Mouse (Mus musculus) forebrain, embryonic 11.5 days (tissue): ENCODE results near the gene Ccnc. TPM values are rescaled to one million over a fixed set of nuclear protein-coding genes. Genes with fewer than 3 reads are reported as not detected.

Experiments
- ATAC-seq: fragments of 200-750 bp; cut with Nextera tagmentation; replicated peaks from 2 replicates; pipeline ENCODE4 v1.8.0; 2017; ENCODE audit warnings: moderate TSS enrichment; ENCODE audit not compliant: low FRiP score
- DNase-seq: peaks from one replicate; pipeline ENCODE4 v3.0.0-alpha.2; 2017; ENCODE audit warnings: low spot score
- H3K27ac ChIP-seq: fragments of 300-500 bp; sonication (generic); 2 replicates; pipeline ENCODE4 v1.5.1; 2014; ENCODE audit warnings: low read depth, low read length
- H3K27me3 ChIP-seq: fragments of 300-500 bp; sonication (generic); 2 replicates; pipeline ENCODE4 v1.6.1; 2014; ENCODE audit warnings: mild to moderate bottlenecking, low read length, mixed read lengths; ENCODE audit not compliant: control insufficient read depth, insufficient read depth
- H3K36me3 ChIP-seq: fragments of 300-500 bp; sonication (generic); 2 replicates; pipeline ENCODE4 v1.6.1; 2014; ENCODE audit warnings: mild to moderate bottlenecking, low read length, moderate library complexity, mixed read lengths; ENCODE audit not compliant: control insufficient read depth, insufficient read depth
- H3K4me1 ChIP-seq: fragments of 300-500 bp; sonication (generic); replicated peaks from 2 replicates; pipeline ENCODE4 v1.6.1; 2014; ENCODE audit warnings: low read length, mixed read lengths; ENCODE audit not compliant: control insufficient read depth, insufficient read depth
- H3K4me2 ChIP-seq: fragments of 300-500 bp; sonication (generic); 2 replicates; pipeline ENCODE4 v1.6.1; 2014; ENCODE audit warnings: low read depth, mild to moderate bottlenecking, low read length, moderate library complexity, mixed read lengths; ENCODE audit not compliant: severe bottlenecking
- H3K4me3 ChIP-seq: fragments of 300-500 bp; sonication (generic); 2 replicates; pipeline ENCODE4 v1.5.1; 2014; ENCODE audit warnings: low read depth, low read length
- H3K9ac ChIP-seq: fragments of 300-500 bp; sonication (generic); 2 replicates; pipeline ENCODE4 v1.6.1; 2014; ENCODE audit warnings: low read length
- H3K9me3 ChIP-seq: fragments of 300-500 bp; sonication (generic); 2 replicates; pipeline ENCODE4 v1.6.1; 2016; ENCODE audit warnings: low read length, mixed read lengths; ENCODE audit not compliant: control insufficient read depth
- WGBS: fragments of 180-500 bp; shearing (Covaris S2); extraction: QIAGEN DNeasy Blood & Tissue Kit; methylation state at CpG from one replicate; pipeline ENCODE4 v1.1.7; 2014; 5-methylcytosine and 5-hydroxymethylcytosine counted together
- polyA plus RNA-seq: library from polyadenylated mRNA; unstranded; fragments of >200 nt; fragmentation: Nextera tagmentation; extraction: Ambion mirVana; gene quantifications from 2 replicates; pipeline ENCODE4 v1.2.1, GENCODE M21; 2014

Ccnc gene
- polyA plus RNA-seq: 70.2 and 73.3 TPM in 2 replicates

DNA sequence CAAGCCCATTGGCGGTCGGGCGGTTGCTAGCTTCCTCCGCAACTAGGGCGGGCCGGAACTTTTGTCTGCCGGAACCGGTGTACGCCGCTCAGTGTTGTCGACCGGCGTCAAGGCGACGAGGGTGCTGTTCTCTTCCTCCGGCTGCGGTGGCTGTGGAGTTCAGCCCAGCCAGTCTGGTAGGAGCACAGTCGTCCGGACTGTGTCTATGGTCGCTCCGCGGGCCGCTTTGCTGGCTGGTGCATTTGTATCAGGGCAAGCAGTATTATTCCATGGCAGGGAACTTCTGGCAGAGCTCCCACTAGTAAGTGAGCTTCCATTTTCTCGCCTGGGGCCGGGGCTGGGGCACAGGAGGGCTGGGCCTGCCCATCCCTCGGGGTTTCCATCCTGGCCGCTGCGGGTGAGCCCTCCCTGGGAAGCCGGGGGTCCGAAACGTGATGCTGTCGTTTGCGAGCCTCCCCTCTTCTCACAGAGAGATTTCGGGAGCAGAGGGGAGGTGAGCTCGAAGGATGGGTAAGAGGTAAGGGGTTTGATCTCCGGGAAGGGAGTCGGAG is at the start of gene Ccnc:
Gene Ccnc (plus strand): TSS at position 87 of the 551 bp plus-strand sequence.
- ATAC-seq (peak; percentile 97), DNase-seq (peak; percentile 95)
- H3K9ac ChIP-seq: peak within 1 kb of the TSS; percentile 92
- peak within 1 kb of the TSS; percentile 78 for H3K4me3 ChIP-seq
- peak within 1 kb of the TSS; percentile 76 for H3K27ac ChIP-seq
- no peaks in the 10 kb centered on the region for H3K36me3 ChIP-seq
- peak within 1 kb of the TSS; percentile 75 for H3K4me2 ChIP-seq
- WGBS: under 1% methylated on average over 37 of the region's 37 CpGs
- H3K9me3 ChIP-seq: no peaks in the 10 kb centered on the region
- H3K4me1 ChIP-seq: no peaks in the 10 kb centered on the region; the same call in 1 of the 2 replicates
- no peaks in the 10 kb centered on the region for H3K27me3 ChIP-seq

DNA sequence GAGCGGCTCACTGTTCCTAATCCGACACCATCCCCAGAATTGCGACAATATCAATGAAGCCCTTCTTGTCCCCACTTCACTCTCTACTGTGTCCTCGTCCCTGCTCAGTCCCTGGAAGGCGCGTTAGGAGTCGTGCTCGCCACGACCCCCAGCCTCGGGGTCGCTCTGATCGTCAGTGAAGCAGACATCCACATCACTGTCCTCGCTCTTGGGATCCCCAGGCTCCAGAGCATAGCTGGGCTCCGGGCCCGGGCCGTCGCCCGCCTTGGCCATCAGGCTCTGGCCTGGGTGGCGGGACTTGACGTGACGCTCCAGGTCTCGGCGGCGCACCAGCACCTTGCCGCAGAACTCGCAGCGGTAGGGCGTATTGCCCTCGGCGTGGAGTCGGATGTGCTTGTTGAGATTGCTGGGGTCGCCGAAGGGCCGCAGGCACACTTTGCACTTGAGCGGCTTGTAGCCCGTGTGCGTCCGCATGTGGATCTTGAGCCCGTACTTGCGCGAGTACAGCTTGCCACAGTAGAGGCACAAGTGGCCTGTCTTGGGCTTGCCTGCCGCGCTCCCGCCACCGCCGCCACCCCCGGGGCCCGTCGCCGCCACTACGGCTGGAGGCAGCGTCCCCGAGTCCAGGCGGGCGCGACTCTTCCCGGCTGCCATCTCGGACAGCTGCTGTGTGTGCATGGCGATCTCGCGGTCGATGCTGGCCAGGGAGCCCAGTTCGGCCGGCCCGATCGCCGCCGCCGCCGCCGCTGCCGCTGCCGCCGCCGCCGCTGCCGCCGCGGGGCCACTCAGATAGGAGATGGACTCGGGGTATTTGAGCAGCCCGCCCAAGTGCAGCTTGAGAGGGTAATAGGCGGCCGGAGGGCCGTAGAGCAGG is 49.2 kb upstream of the Ccnc start:
- WGBS: under 1% methylated on average over 84 of the region's 84 CpGs
- DNase-seq (peak; percentile 77), ATAC-seq (peak; percentile 16)
- Histone ChIP-seq H3K4me3 (peak overlapping the region; percentile 33), H3K9ac (peak overlapping the region; percentile 30), H3K4me1 (peaks cover 17% of the 10 kb centered on the region), H3K9me3 (no peaks in the 10 kb centered on the region), H3K4me2 (peak overlapping the region; percentile 44), H3K36me3 (no peaks in the 10 kb centered on the region), H3K27me3 (peaks cover 90% of the 10 kb centered on the region), H3K27ac (no peak overlapping the region)

DNA sequence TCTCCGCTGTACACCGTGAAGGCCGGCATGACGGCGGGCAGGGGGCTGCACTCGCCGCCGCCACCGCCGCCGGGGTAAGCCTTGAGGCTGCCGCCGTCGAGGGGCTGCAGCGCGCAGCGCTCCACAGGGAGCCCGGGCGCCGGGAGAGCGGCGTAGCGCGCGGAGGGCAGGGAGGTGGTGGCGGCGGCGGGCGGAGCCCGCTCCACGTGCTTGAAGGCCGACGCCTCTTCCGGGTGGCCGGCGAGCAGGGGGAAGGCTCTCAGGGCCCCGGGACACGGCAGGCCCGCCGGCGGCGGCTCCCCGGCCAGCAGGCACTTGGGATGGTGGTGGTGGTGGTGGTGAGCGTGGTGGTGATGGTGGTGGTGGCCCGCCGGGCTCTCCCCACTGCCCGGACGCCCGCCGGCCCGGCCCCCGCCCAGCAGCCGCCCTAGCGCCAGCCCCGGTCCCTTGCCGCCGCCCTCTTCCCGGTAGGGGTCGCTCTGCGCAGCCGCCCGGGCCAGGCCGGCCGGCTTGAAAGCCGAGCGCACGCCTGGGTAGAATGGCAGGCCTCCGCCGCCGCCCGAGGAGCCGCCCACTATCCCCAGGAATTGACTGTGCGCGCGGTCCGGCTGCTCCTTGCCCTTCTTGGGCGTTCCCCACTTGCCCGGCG is 48.4 kb upstream of the Ccnc start:
- Histone ChIP-seq H3K4me3 (peak overlapping the region; percentile 33), H3K27ac (no peak overlapping the region), H3K9me3 (no peaks in the 10 kb centered on the region), H3K9ac (peak overlapping the region; percentile 30), H3K4me2 (peak overlapping the region; percentile 44), H3K27me3 (peaks cover 92% of the 10 kb centered on the region), H3K4me1 (peaks cover 20% of the 10 kb centered on the region), H3K36me3 (no peaks in the 10 kb centered on the region)
- WGBS: 0% methylated on average over 54 of the region's 79 CpGs
- DNase-seq (peak; percentile 89), ATAC-seq (peak; percentile 91)

DNA sequence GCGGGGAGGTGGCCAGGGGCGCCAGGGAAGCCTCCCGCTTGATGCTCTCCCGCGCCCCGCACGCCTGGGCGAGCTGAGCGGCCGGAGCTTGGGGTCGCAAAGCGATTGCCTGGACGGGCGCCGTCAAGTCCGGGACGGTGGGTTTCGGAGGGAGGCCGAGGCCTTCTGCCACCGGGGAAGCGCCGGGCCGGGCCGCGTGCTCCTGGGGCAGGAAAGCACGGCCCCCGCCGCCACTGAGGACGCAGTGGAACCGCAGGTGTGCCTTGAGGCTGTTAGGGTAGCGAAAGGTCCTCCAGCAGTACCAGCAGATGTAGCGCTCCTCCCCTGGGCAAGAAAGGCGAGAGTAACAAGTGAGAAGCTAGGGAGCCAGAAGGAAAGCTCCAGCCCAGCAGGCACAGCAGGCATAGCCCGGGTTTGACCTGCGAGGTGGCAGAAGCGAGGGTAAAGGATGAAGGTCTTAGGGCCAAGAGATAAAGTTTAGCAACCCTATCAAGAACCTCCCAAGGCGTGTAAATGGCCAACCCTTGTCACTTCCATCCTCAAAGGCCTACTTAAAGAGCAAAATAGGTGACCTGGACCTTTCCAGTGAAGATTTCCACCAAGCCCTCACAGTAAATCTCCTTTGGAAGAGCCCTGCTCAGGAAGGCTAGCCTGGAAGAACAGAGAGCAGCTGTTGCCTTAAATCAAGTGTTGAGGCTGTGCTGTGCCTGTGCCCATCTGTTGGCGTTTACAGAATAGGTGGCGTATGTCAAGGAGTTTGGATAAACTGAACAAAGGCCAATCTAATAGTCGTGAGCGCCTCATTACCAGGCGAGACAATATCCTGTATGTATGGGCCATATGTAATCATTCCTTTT is 47.6 kb upstream of the Ccnc start:
- no peak overlapping the region for H3K27ac ChIP-seq
- 1% methylated on average over 42 of the region's 42 CpGs for WGBS
- H3K27me3 ChIP-seq: peaks cover 92% of the 10 kb centered on the region
- H3K4me2 ChIP-seq: peak overlapping the region; percentile 44
- ATAC-seq (peak; percentile 14), DNase-seq (no peak)
- peak overlapping the region; percentile 33 for H3K4me3 ChIP-seq
- H3K4me1 ChIP-seq: peaks cover 19% of the 10 kb centered on the region
- H3K9me3 ChIP-seq: no peaks in the 10 kb centered on the region
- H3K36me3 ChIP-seq: no peaks in the 10 kb centered on the region
- no peak overlapping the region for H3K9ac ChIP-seq

DNA sequence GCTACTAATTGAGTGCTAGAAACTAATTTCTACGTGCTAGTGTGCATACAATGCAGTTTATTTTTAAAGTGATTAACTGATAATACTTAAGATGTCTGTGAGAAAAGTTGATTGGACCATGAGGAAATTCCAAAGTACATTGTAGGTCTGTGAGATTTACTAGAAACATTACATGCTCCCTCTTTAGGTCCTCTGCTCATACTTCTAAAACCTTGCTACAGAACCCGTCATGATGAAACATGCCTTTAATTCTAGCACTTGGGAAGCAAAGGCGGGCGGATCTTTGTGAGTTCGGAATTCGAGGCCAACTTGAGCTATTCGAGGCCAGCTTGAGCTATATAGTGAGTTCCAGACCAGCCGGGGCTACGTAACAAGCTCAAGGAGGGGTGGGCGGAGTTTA is 46.5 kb upstream of the Ccnc start:
- WGBS: 1% methylated on average over 10 of the region's 10 CpGs
- no peak for ATAC-seq
- no peaks in the 10 kb centered on the region for H3K36me3 ChIP-seq
- no peak overlapping the region for H3K4me3 ChIP-seq
- no peak for DNase-seq
- peaks cover 95% of the 10 kb centered on the region for H3K27me3 ChIP-seq
- no peaks in the 10 kb centered on the region for H3K9me3 ChIP-seq
- peaks cover 26% of the 10 kb centered on the region for H3K4me1 ChIP-seq
- no peak overlapping the region for H3K9ac ChIP-seq
- no peak overlapping the region for H3K4me2 ChIP-seq
- H3K27ac ChIP-seq: no peak overlapping the region

- DNase-seq (no peak), ATAC-seq (no peak)
- no peak overlapping the region for H3K27ac ChIP-seq
- H3K4me3 ChIP-seq: no peak overlapping the region
- peaks cover 99% of the 10 kb centered on the region for H3K27me3 ChIP-seq
- no peaks in the 10 kb centered on the region for H3K36me3 ChIP-seq
- no peak overlapping the region for H3K9ac ChIP-seq
- no peak overlapping the region for H3K4me2 ChIP-seq
- no peaks in the 10 kb centered on the region for H3K9me3 ChIP-seq
- WGBS: 12% methylated on average over 10 of the region's 10 CpGs
- peaks cover 26% of the 10 kb centered on the region for H3K4me1 ChIP-seq
Measured at GRCm38 (mm10) chr4:21682421-21683150, 44.9 kb upstream of the Ccnc start.

- Histone ChIP-seq H3K4me2 (no peak overlapping the region), H3K36me3 (no peaks in the 10 kb centered on the region), H3K9me3 (no peaks in the 10 kb centered on the region), H3K27me3 (peaks cover 92% of the 10 kb centered on the region), H3K4me1 (peaks cover 22% of the 10 kb centered on the region), H3K4me3 (no peak overlapping the region), H3K9ac (no peak overlapping the region), H3K27ac (no peak overlapping the region)
- no peak for DNase-seq
- under 1% methylated on average over 14 of the region's 14 CpGs for WGBS
- no peak for ATAC-seq
Measured at GRCm38 (mm10) chr4:21684341-21684970, 43.0 kb upstream of the Ccnc start.
